Mouse (Mus musculus) v-Abl transformed pro-B cells (cell line): ENCODE data around the gene Tex26.

Experiments
- in situ Hi-C, 2 experiments: fragments of 400-800 bp; cut with MboI; formaldehyde crosslinking; loops; one replicate each; pipeline ENCODE4 v1.15.1; 2025; ENCODE audit not compliant: unreplicated experiment in 2 of 2

Tex26 gene

GRCm38 (mm10) chr5:149483321-149484052 is 44.0 kb downstream of the Tex26 start:
- in situ Hi-C loops = no loop called here

GRCm38 (mm10) chr5:149484270-149484669 is 44.8 kb downstream of the Tex26 start:
- in situ Hi-C loops = no loop called here

GRCm38 (mm10) chr5:149485447-149485846 is 46.0 kb downstream of the Tex26 start:
- in situ Hi-C loops = no loop called here

GRCm38 (mm10) chr5:149488360-149489021 is 49.0 kb downstream of the Tex26 start:
- in situ Hi-C loops = no loop called here

GRCm38 (mm10) chr5:149489136-149489535 is 49.7 kb downstream of the Tex26 start:
- in situ Hi-C loops = no loop called here

GRCm38 (mm10) chr5:149490275-149490674 is 50.8 kb downstream of the Tex26 start:
- in situ Hi-C loops = no loop called here

- in situ Hi-C loops = no loop called here
Measured at GRCm38 (mm10) chr5:149495655-149496054, 56.2 kb downstream of the Tex26 start.

GRCm38 (mm10) chr5:149496401-149497066 is 57.1 kb downstream of the Tex26 start:
- in situ Hi-C loops = no loop called here

- in situ Hi-C loops = no loop called here
Measured at GRCm38 (mm10) chr5:149499936-149500335, 60.5 kb downstream of the Tex26 start.

GRCm38 (mm10) chr5:149503423-149504175 is 64.1 kb downstream of the Tex26 start:
- in situ Hi-C loops = no loop called here

GRCm38 (mm10) chr5:149504985-149505384 is 65.5 kb downstream of the Tex26 start:
- in situ Hi-C loops = no loop called here

- in situ Hi-C loops = no loop called here
Measured at GRCm38 (mm10) chr5:149506033-149506432, 66.6 kb downstream of the Tex26 start.

- in situ Hi-C loops = no loop called here
Measured at GRCm38 (mm10) chr5:149508094-149509029, 68.9 kb downstream of the Tex26 start.

GRCm38 (mm10) chr5:149510323-149510722 is 70.9 kb downstream of the Tex26 start:
- in situ Hi-C loops = no loop called here

GRCm38 (mm10) chr5:149512695-149513094 is 73.2 kb downstream of the Tex26 start:
- in situ Hi-C loops = no loop called here

- in situ Hi-C loops = no loop called here
Measured at GRCm38 (mm10) chr5:149513438-149514086, 74.1 kb downstream of the Tex26 start.

GRCm38 (mm10) chr5:149514087-149514671 is 74.7 kb downstream of the Tex26 start:
- in situ Hi-C loops = no loop called here

- in situ Hi-C loops = no loop called here
Measured at GRCm38 (mm10) chr5:149514890-149515289, 75.4 kb downstream of the Tex26 start.

- in situ Hi-C loops = no loop called here
Measured at GRCm38 (mm10) chr5:149517116-149517515, 77.7 kb downstream of the Tex26 start.
